Mouse (Mus musculus) megakaryocyte, embryonic 14.5 days (primary cell): ENCODE measurements around the gene Lrmda. TPM values are rescaled to one million over a fixed set of nuclear protein-coding genes. Genes with fewer than 3 reads are reported as not detected.

Source experiments
- H3K27me3 ChIP-seq: replicated peaks from 2 replicates; pipeline ENCODE3; 2012; ENCODE audit warnings: inconsistent platforms
- H3K36me3 ChIP-seq: replicated peaks from 2 replicates; pipeline ENCODE3; 2012; ENCODE audit warnings: low read length, inconsistent platforms, mixed read lengths
- H3K4me1 ChIP-seq: 2 replicates; pipeline ENCODE4 v1.6.1; 2012; ENCODE audit warnings: inconsistent platforms
- H3K4me3 ChIP-seq: replicated peaks from 2 replicates; pipeline ENCODE3; 2012; ENCODE audit warnings: moderate library complexity, mild to moderate bottlenecking, inconsistent platforms
- H3K9me3 ChIP-seq: 2 replicates; pipeline ENCODE4 v1.6.1; 2012; ENCODE audit warnings: inconsistent platforms
- FLI1 ChIP-seq: IDR thresholded peaks from 2 replicates; pipeline ENCODE4 v1.6.1; 2012; ENCODE audit warnings: low read length, inconsistent platforms, mixed read lengths
- GATA1 ChIP-seq: IDR thresholded peaks from 3 replicates; pipeline ENCODE4 v1.6.1; 2012; ENCODE audit warnings: mixed read lengths, low read length, inconsistent platforms, borderline replicate concordance
- polyA plus RNA-seq: library from polyadenylated mRNA; stranded (reverse); fragments of >175 nt; gene quantifications from 2 replicates; pipeline ENCODE4 v1.2.3, GENCODE M21; 2012; ENCODE audit warnings: low replicate concordance; ENCODE audit not compliant: insufficient read depth

Gene Lrmda
- polyA plus RNA-seq, 1 experiment = 7.1 TPM

DNA sequence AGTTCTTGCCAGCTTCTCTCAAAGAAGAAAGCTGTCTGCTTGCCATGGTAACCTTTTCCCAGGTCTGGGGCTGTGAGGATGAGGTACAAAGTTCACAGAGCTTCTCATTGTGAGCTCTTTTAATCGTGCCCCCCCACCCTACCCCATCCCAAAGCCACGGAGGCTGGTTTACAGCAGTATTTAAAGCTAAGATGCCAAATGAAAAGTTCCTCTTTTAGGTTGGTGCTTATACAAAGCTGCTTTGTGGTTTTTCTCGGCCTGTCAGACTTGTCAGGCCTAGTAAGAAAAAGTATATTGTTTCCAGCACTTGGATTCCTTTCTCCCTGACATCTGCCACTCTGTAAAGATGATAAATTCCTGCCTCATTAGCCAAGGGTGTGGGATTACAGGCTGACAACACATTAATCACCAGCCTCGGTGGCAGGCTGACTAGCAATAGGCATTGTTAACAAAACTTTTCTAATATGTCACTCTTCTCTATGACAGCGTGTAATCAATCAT, 629.9 kb downstream of the Lrmda start:
- H3K36me3 ChIP-seq = no peaks in the 10 kb centered on the region
- H3K4me1 ChIP-seq = peaks cover 11% of the 10 kb centered on the region
- H3K4me3 ChIP-seq = no peak overlapping the region
- no peak for TF ChIP-seq FLI1
- no peak for TF ChIP-seq GATA1
- no peaks in the 10 kb centered on the region for H3K27me3 ChIP-seq
- no peaks in the 10 kb centered on the region for H3K9me3 ChIP-seq

DNA sequence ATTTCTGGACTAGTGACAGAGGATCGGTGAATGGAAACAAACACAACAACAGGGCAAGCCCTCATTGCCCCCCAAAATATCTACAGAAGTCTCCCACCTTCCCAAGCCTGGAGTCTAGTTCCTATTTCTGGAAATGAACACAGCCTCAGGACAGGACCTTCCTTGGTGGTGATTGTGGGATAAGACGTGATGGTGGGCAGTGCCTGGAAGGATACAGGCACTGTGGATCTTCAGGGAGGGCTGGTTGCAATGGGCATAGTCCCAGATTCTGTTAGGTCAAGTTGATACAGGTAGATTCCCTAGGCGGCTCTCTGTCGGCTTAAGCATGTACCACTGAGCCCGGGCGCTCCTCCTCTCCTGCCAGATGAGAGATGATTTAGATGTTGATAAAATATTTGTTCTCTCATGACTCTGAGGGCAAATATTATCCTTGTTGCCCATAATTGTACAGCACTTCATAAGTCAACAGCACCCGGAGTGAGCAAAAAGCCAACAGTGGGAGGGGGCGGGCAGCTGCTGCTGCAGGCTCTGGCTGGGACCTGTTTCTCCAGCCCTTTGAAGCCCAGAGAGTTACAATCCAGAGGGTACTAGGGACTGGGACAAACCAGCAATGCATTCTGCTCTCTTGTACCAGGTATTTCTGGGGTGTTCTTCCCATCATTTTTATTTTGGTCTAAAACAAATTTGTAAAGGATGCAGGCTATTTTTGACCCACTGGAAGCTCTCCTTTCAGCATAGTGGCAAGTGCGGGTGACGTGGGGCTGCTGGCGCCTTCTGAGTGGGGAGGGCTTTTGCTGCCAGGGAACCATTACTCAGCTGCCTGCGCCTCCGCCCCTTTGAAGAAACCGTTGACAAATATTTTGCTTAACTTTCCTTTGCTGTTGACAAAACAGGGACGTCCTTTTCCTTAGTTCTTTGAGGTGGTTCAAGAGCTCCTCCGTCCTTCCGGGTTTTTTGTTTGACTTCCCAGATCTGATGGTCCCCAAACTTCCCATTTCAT, 630.8 kb downstream of the Lrmda start:
- Histone ChIP-seq H3K9me3 (no peaks in the 10 kb centered on the region), H3K27me3 (no peaks in the 10 kb centered on the region), H3K36me3 (no peaks in the 10 kb centered on the region), H3K4me1 (peaks cover 11% of the 10 kb centered on the region), H3K4me3 (no peak overlapping the region)
- TF ChIP-seq FLI1 (no peak), GATA1 (no peak)

DNA sequence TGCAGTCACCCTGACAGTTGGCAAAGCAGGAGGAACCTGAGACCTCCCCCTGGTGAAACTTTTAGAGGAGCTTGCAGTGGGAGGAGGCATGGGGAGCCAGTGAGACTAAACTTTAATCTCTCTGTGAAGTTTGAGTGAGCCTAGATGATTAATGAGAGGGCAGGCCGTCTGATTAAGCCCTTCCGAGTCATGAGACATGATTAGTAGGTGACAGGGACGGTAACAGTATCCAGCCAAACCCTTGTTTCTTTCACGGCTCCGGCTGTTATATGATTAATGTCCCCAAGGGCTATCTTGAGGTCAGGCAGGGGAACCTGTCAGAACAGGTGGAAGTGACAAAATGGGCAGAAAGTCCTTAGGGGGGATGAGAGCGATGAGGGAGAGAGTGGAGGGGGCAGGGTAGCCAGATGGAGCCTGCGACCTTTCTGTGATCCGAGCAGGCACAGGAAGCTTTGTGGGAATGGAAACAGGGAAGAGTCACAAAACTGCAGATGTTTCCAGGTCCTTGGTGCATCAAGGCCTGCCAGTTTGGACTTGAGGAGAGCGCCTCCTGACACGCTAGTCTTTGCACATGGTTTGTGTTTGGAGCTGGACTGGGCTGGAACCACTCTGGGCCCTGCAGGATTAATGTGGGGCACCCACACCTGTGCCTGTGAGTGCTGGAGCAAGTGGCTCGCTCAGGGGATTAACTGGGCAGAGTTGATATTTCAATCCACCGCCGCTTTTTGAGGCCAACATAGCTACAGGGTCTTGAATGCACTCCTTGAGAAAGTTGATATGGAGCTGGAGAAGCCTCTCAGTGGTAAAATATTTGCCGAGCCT, 631.8 kb downstream of the Lrmda start:
- H3K4me3 ChIP-seq = no peak overlapping the region
- H3K27me3 ChIP-seq = no peaks in the 10 kb centered on the region
- TF ChIP-seq FLI1 = no peak
- no peak for TF ChIP-seq GATA1
- H3K9me3 ChIP-seq = no peaks in the 10 kb centered on the region
- H3K36me3 ChIP-seq = no peaks in the 10 kb centered on the region
- peaks cover 11% of the 10 kb centered on the region for H3K4me1 ChIP-seq

- TF ChIP-seq GATA1 = no peak
- TF ChIP-seq FLI1 = no peak
- no peaks in the 10 kb centered on the region for H3K4me1 ChIP-seq
- H3K4me3 ChIP-seq = no peak overlapping the region
- H3K9me3 ChIP-seq = no peaks in the 10 kb centered on the region
- H3K36me3 ChIP-seq = no peaks in the 10 kb centered on the region
- peaks cover 6% of the 10 kb centered on the region for H3K27me3 ChIP-seq
Measured at GRCm38 (mm10) chr14:22662496-22662895, 643.0 kb downstream of the Lrmda start.

DNA sequence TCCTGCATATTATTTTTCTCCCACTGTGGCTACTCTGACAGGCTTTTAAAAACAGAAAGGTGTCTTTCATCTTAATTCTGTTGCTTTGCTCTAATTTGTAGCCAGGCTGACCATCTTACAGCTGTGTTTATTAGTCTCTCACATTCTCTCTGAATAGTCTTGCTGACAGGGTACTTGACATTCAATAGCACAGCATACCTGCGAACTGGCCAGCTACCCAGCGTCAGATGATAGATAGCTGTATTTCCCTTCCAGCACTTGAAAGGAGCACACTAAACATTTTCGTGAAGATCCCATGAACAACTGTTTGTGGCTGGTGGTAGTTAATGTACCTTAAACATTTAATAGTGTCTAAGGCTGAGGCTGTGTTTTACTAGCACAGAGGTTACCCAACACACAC, 646.9 kb downstream of the Lrmda start:
- Histone ChIP-seq H3K27me3 (peaks cover 4% of the 10 kb centered on the region), H3K36me3 (no peaks in the 10 kb centered on the region), H3K4me1 (no peaks in the 10 kb centered on the region), H3K4me3 (no peak overlapping the region), H3K9me3 (no peaks in the 10 kb centered on the region)
- no peak for TF ChIP-seq GATA1
- TF ChIP-seq FLI1 = no peak

GRCm38 (mm10) chr14:22668302-22668701, 648.8 kb downstream of the Lrmda start:
- no peaks in the 10 kb centered on the region for H3K4me1 ChIP-seq
- H3K9me3 ChIP-seq = no peaks in the 10 kb centered on the region
- H3K36me3 ChIP-seq = no peaks in the 10 kb centered on the region
- no peak overlapping the region for H3K4me3 ChIP-seq
- peaks cover 4% of the 10 kb centered on the region for H3K27me3 ChIP-seq
- no peak for TF ChIP-seq FLI1
- no peak for TF ChIP-seq GATA1

- TF ChIP-seq FLI1 (no peak), GATA1 (no peak)
- Histone ChIP-seq H3K4me1 (no peaks in the 10 kb centered on the region), H3K9me3 (no peaks in the 10 kb centered on the region), H3K4me3 (no peak overlapping the region), H3K27me3 (peaks cover 4% of the 10 kb centered on the region), H3K36me3 (no peaks in the 10 kb centered on the region)
Measured at GRCm38 (mm10) chr14:22668711-22669110, 649.2 kb downstream of the Lrmda start.

- Histone ChIP-seq H3K4me1 (no peaks in the 10 kb centered on the region), H3K9me3 (no peaks in the 10 kb centered on the region), H3K36me3 (no peaks in the 10 kb centered on the region), H3K27me3 (peaks cover 2% of the 10 kb centered on the region), H3K4me3 (no peak overlapping the region)
- TF ChIP-seq GATA1 (no peak), FLI1 (no peak)
Measured at GRCm38 (mm10) chr14:22673581-22673980, 654.1 kb downstream of the Lrmda start.

- no peaks in the 10 kb centered on the region for H3K4me1 ChIP-seq
- H3K4me3 ChIP-seq = no peak overlapping the region
Measured at GRCm38 (mm10) chr14:22679008-22679704, 659.6 kb downstream of the Lrmda start.

More at GRCm38 (mm10) chr14:22679008-22679704, 659.6 kb downstream of the Lrmda start:
- Histone ChIP-seq H3K9me3 (no peaks in the 10 kb centered on the region), H3K27me3 (peaks cover 2% of the 10 kb centered on the region), H3K36me3 (no peaks in the 10 kb centered on the region)
- TF ChIP-seq FLI1 (no peak), GATA1 (no peak)
